Mouse (Mus musculus) heart, adult 2 months (tissue): ENCODE measurements around the gene Nrip3. TPM values are rescaled to one million over a fixed set of nuclear protein-coding genes. Genes with fewer than 3 reads are reported as not detected.
A peak's percentile ranks its signal among the peaks of the same experiment; 100 is the strongest.

ENCODE experiments used
- DNase-seq, 2 experiments: peaks; one replicate each; pipeline ENCODE4 v3.0.0; 2021
- H3K27ac ChIP-seq: fragments of 200-600 bp; 2 replicates; pipeline ENCODE4 v1.8.1; 2022
- H3K27me3 ChIP-seq: fragments of 200-500 bp; 2 replicates; pipeline ENCODE4 v1.6.1; 2012; ENCODE audit warnings: mild to moderate bottlenecking, low read length, inconsistent platforms, mixed read lengths; ENCODE audit not compliant: control insufficient read depth, insufficient read depth
- H3K36me3 ChIP-seq: fragments of 200-500 bp; 2 replicates; pipeline ENCODE4 v1.6.1; 2012; ENCODE audit warnings: low read length, inconsistent platforms; ENCODE audit not compliant: control insufficient read depth, insufficient read depth
- H3K4me1 ChIP-seq: fragments of 200-500 bp; 2 replicates; pipeline ENCODE4 v1.6.1; 2011; ENCODE audit warnings: low read length; ENCODE audit not compliant: control insufficient read depth, insufficient read depth
- H3K4me3 ChIP-seq: fragments of 200-600 bp; 2 replicates; pipeline ENCODE4 v1.8.1; 2022
- H3K79me2 ChIP-seq: fragments of 200-500 bp; replicated peaks from 2 replicates; pipeline ENCODE4 v1.6.1; 2012; ENCODE audit warnings: mild to moderate bottlenecking, inconsistent platforms, low read length, moderate library complexity, mixed read lengths; ENCODE audit not compliant: control insufficient read depth, insufficient read depth
- H3K9ac ChIP-seq: fragments of 200-500 bp; 2 replicates; pipeline ENCODE4 v1.6.1; 2012; ENCODE audit warnings: low read depth, mild to moderate bottlenecking, control low read depth, inconsistent platforms, low read length, mixed read lengths
- CTCF ChIP-seq: fragments of 200-600 bp; IDR thresholded peaks from 2 replicates; pipeline ENCODE4 v1.8.1; 2022; ENCODE audit warnings: antibody characterized with exemption, mild to moderate bottlenecking, moderate library complexity
- EP300 ChIP-seq: fragments of 200-500 bp; IDR thresholded peaks from 2 replicates; pipeline ENCODE4 v1.6.1; 2011; ENCODE audit warnings: low read depth, low read length, control low read depth; ENCODE audit not compliant: insufficient read depth
- POLR2A ChIP-seq: fragments of 200-500 bp; IDR thresholded peaks from 2 replicates; pipeline ENCODE4 v1.6.1; 2011; ENCODE audit warnings: mild to moderate bottlenecking, low read depth, low read length, control low read depth; ENCODE audit not compliant: insufficient read depth
- WGBS: fragments of 180-500 bp; shearing (Covaris S2); methylation state at CpG from one replicate; pipeline ENCODE4 v1.1.7; 2018; 5-methylcytosine and 5-hydroxymethylcytosine counted together
- intact Hi-C: fragments of 180-260 bp; cut with DNase I; formaldehyde crosslinking; loops from one replicate; pipeline ENCODE4 v1.15.1; 2025
- polyA plus RNA-seq: library from polyadenylated mRNA; depleted of rRNA; stranded (reverse); fragments of >200 nt; gene quantifications from 2 replicates; pipeline ENCODE4 v1.2.3, GENCODE M21; 2012
- total RNA-seq, 2 experiments: library from RNA; stranded (reverse); gene quantifications; 2 replicates each; pipeline ENCODE4 v1.2.3; 2021

Nrip3 gene
- total and polyA plus RNA-seq, 3 experiments, result 0.05 to 0.36 (median 0.10) TPM

DNA sequence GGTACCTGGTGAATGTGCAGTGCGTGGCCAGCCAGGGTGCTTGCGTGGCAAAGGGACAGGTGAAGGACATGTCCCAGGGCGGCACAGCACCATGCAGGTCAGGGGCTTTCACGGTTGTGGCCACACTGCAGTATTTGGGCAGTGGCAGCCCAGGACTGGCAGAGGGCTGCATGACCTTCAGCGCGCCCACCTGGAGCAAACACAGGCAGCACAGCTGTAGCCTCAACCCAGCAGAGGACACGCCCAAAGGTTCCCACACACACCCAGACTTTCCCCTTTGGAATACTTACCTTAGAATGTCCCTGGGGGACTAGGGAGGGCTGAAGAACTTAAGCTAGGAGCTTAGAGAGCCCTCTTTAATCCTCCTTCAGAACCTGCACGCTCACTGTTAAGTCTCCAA is 58.7 kb downstream of the Nrip3 start:
- no peaks in the 10 kb centered on the region for H3K79me2 ChIP-seq
- H3K9ac ChIP-seq, result no peak overlapping the region
- intact Hi-C loops, result no loop called here
- DNase-seq, result no peak
- WGBS, result 95% methylated on average over 8 of the region's 8 CpGs
- H3K4me3 ChIP-seq, result no peak overlapping the region
- H3K36me3 ChIP-seq, result no peaks in the 10 kb centered on the region
- no peak overlapping the region for H3K27ac ChIP-seq
- no peaks in the 10 kb centered on the region for H3K4me1 ChIP-seq
- TF ChIP-seq POLR2A (no peak), EP300 (no peak), CTCF (no peak)
- H3K27me3 ChIP-seq, result no peaks in the 10 kb centered on the region

DNA sequence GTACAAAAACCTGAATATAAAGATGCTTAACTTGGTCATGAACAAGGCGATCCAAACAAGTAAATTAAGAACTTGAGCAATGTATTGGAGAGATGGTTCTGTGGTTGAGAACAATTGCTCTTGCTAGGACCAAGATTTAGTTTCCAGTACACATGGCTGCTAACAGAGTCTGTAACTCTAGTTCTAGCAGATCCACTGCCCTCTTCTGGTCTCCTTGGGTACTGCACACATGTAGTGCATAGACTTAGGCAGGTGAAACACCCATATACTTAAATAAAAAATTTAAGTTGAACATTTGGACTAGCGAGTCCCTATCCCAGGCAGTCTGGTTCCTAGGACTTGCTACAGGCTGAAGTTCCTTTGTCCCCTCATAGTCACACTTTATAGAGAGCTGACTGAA is 59.2 kb downstream of the Nrip3 start:
- TF ChIP-seq CTCF, result peak; percentile 43
- TF ChIP-seq EP300, result no peak
- H3K9ac ChIP-seq, result no peak overlapping the region
- no peak overlapping the region for H3K27ac ChIP-seq
- no peak for DNase-seq
- intact Hi-C loops, result no loop called here
- no peaks in the 10 kb centered on the region for H3K36me3 ChIP-seq
- no peaks in the 10 kb centered on the region for H3K27me3 ChIP-seq
- H3K79me2 ChIP-seq, result no peaks in the 10 kb centered on the region
- 95% methylated on average over 2 of the region's 2 CpGs for WGBS
- H3K4me1 ChIP-seq, result no peaks in the 10 kb centered on the region
- H3K4me3 ChIP-seq, result no peak overlapping the region

DNA sequence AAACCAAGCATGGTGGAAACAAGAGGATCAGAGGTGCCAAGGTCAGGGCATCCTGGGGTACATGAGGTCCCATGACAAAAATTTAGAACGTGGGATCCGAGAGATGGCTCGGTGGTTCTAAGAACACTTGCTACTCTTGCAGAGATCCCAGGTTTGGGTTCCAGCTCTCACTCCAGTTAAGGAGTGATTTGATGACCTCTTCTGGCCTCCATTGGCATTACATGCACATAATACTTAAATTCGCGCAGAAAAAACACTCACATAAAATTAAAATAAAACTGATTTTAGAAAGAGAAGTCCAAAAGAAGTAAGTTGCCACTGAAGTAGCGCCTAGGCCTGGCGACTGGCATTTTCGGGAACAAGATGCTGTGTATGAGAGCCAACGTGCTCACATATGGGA is 62.5 kb downstream of the Nrip3 start:
- H3K36me3 ChIP-seq, result no peaks in the 10 kb centered on the region
- 53% methylated on average over 9 of the region's 9 CpGs for WGBS

DNA sequence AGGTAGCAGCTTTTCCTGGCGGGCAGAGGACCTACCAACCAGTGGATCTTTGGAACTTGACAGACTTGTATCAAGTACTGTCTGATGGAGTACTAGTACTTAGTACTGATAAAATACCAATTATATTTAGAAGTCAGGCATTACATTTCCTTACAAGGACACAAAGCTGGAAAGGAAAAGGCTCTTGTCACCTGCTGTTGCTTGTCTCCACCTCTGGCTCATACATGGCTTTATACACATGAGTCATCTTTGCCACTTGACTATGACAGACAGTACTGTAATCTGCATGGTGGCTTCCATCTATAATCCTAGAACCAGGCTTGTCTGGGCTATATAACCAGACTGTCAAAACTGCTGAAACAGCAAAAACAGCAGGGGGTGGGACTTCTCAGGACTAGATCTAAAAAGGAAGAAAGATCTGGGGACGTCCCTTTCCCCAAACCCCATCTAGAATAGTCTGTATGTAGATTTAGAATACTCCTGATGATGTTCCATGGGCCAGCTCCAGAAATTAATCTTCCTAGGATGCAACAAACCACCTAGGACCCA is 68.3 kb downstream of the Nrip3 start:
- Histone ChIP-seq H3K79me2 (no peaks in the 10 kb centered on the region), H3K4me1 (peaks cover 4% of the 10 kb centered on the region; the same call in 1 of the 2 replicates), H3K27me3 (no peaks in the 10 kb centered on the region), H3K9ac (no peak overlapping the region), H3K27ac (no peak overlapping the region), H3K4me3 (no peak overlapping the region), H3K36me3 (peaks cover 6% of the 10 kb centered on the region)
- no peak for TF ChIP-seq POLR2A
- no peak for TF ChIP-seq CTCF
- no peak for TF ChIP-seq EP300
- WGBS, result 82% methylated on average over 2 of the region's 2 CpGs
- intact Hi-C loops, result no loop called here
- DNase-seq, result no peak

More for the DNA sequence above, 62.5 kb downstream of the Nrip3 start:
- H3K4me1 ChIP-seq, result no peaks in the 10 kb centered on the region
- no peaks in the 10 kb centered on the region for H3K79me2 ChIP-seq
- no peaks in the 10 kb centered on the region for H3K27me3 ChIP-seq
- no peak overlapping the region for H3K4me3 ChIP-seq
- no peak overlapping the region for H3K27ac ChIP-seq
- TF ChIP-seq CTCF (peak; percentile 78), POLR2A (no peak), EP300 (no peak)
- intact Hi-C loops, result loop anchor here (2.0 kb wide), 1 partner anchor 192 kb away; no protein-coding TSS in a partner anchor
- DNase-seq, result no peak
- H3K9ac ChIP-seq, result no peak overlapping the region

DNA sequence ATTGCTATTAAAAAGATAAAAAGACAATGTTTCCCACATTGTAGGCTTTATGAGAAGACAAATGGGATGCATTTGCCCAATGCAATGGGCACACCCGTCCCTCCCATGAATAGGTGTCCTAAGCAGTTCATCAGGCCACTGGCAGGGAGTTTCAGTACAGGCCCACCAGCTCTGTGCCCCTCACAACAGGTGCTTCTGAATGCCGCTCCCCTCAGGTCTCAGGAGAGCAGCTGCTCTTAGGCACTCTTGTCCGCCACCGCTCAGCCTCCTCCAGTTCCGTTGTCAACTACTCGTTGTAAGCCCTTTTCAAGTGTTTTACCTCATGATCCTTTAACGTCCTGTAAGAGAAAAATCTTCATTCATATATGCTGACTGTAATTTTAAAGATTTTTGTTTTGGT is 69.6 kb downstream of the Nrip3 start:
- no peak overlapping the region for H3K9ac ChIP-seq
- WGBS, result 92% methylated on average over 7 of the region's 7 CpGs
- no peak for DNase-seq
- intact Hi-C loops, result no loop called here
- no peaks in the 10 kb centered on the region for H3K79me2 ChIP-seq
- no peak for TF ChIP-seq POLR2A
- TF ChIP-seq EP300, result no peak
- no peak for TF ChIP-seq CTCF
- no peak overlapping the region for H3K27ac ChIP-seq
- H3K4me1 ChIP-seq, result peaks cover 6% of the 10 kb centered on the region
- no peaks in the 10 kb centered on the region for H3K27me3 ChIP-seq
- H3K4me3 ChIP-seq, result no peak overlapping the region
- H3K36me3 ChIP-seq, result peaks cover 7% of the 10 kb centered on the region

DNA sequence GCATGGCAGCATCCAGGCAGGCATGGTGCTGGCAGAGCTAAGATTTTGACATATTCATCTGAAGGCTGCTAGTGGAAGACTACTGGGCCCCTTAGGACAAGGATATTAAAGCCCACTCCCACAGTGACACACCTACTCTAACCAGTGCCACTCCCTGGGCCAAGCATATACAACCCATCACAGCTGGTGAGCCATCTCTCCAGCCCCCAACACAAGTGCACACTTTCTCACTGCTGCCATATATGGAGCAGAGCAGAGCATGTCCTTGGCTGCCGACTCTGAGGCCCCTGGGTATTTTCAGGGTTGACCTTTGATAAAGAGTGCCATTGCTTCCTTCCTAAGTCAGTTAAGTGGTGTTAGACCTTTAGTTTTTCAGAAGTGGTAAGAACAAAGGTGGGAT is 71.8 kb downstream of the Nrip3 start:
- Histone ChIP-seq H3K4me3 (no peak overlapping the region), H3K9ac (no peak overlapping the region), H3K27ac (peak overlapping the region; percentile 53; the same call in 1 of the 2 replicates), H3K4me1 (peaks cover 6% of the 10 kb centered on the region), H3K36me3 (peaks cover 7% of the 10 kb centered on the region), H3K27me3 (no peaks in the 10 kb centered on the region), H3K79me2 (no peaks in the 10 kb centered on the region)
- intact Hi-C loops, result no loop called here
- WGBS, result 12% methylated on average over 1 of the region's 1 CpGs
- TF ChIP-seq CTCF, result no peak
- no peak for TF ChIP-seq POLR2A
- TF ChIP-seq EP300, result no peak
- no peak for DNase-seq
